Mouse (Mus musculus) C2C12 (cell line): ENCODE results near the gene Tmem254c.
"Not testable (repeated sequence)": the region's sequence is repeated elsewhere in the genome, so short reads cannot be mapped to it uniquely, and the experiment has no call there.

Experiments
- CTCF ChIP-seq: IDR thresholded peaks from one replicate; pipeline ENCODE4 v1.5.1; 2011; ENCODE audit not compliant: control insufficient read depth, insufficient read depth, insufficient read length
- MAX ChIP-seq: IDR thresholded peaks from one replicate; pipeline ENCODE4 v1.6.1; 2011; ENCODE audit warnings: mild to moderate bottlenecking, control low read depth
- MYOG ChIP-seq: IDR thresholded peaks from one replicate; pipeline ENCODE4 v1.6.1; 2011; ENCODE audit not compliant: control insufficient read depth, insufficient read length; ENCODE audit errors: extremely low read depth

DNA sequence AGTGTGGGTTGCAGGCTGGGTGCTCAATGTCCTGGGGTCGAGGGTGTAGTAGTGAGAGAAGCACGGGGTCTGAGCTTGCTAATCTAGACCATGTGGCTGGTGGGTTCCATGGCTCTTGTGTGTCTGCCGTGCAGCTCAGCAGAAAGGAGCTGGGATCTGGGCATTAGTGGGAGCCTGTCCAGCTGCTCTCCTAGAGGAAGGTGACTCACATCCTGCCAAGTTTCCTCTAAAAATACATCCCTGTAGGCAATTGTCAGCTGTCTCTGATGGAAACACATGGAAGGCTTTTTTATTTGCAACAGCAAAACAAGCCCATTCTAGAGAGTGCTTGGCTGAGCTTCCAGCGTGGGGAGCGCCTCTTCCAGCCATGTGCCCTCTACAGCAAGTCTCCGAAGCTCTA is 44.3 kb downstream of the Tmem254c start:
- TF ChIP-seq MYOG, CTCF, MAX: not testable (repeated sequence)
